Mouse (Mus musculus) A20 (cell line): ENCODE measurements at regions not wholly inside any gene's neighbourhood (a gene's known extent, or its start where the extent isn't known, plus 50 kb on each side); places are given as distances from the start of the nearest gene placed in this dataset.

Source experiments
- DNase-seq: peaks from one replicate; pipeline ENCODE4 v3.0.0-alpha.2; 2011; ENCODE audit warnings: low read depth, low spot score

DNA sequence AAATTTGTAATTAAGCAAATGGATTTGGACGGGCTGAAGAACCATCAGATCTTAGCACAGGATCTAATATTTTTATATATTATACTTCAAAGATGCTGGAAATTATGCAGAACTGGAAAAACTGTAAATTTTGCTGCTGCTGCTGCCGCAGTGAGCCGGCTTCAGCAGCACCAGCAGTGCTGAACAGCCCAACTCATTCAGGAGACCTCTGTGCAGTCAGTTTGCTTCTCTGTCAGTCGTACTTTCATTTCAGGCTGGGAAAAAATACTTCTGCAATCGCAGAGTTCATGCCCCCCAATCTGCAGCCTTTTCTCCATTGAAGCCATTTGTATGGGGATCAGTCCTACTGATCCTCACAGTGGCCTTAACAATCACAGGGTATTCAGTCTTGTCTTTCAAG is 53.4 kb upstream of the Trpc3 start:
- DNase-seq, result peak; percentile 14

DNA sequence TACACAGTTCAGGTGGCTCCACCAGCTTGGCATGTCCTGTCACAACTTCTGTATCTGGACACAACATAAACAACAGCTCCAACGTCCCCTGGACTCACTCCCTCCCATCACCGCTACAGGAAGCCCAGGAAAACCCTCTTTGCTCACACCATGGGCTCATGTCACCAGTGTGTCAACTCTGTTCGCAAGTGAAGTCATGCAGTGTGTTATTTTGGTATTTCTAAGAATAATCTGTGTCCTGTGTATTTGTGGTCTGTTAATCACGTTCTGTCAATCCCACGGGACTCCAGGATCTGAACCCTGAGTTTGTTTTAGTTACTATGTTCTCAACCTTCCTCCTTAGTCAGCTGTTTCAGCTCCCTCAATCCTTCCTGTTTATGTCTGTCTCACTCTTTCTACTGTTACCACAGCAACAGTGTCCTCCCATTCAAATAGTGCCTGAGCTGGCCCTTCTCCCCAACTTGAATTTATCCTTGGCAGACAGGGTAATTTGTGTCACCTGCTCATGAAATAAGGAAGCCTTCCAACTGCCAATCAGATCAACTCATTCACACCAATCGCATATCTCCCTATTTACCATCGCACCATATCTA is 64.5 kb upstream of the Trpc3 start:
- DNase-seq, result no peak

DNA sequence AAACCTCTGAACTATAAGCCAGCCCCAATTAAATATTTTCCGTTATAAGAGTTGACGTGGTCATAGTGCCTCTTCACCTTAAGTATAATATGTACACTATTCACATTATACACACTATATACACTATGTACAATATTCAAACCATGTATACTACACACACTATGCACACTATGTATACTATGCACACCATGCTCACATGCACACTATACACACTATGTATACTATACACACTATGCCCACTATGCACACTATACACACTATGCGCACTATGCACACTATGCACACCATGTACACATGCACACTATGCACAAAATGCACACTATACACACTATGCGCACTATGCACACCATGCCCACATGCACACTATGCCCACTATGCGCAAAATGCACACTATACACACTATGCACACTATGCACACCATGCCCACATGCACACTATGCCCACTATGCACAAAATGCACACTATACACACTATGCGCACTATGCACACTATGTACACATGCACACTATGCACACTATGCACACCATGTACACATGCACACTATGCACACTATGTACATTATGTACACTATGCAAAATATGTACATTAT is 72.2 kb upstream of the Trpc3 start:
- DNase-seq, result no peak

DNA sequence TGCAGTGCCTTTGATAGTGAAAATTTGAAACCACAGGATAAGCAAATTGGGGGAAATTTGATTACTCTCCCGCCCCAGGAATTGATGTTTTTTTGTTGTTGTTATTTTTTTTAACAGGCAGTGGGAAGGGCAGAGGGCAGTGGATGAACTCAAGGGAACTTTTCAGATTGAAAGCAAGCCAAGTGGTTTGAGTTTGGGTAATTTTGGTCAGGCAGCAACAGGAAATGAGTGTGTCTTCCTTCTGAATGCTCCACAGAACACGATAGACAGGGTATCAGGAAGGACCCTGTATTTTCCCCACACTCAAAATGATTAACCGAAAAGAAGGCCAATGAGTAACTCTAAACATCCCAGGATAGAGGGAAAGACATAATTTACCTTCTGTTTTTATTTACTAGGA is 72.9 kb upstream of the Trpc3 start:
- DNase-seq, result no peak

DNA sequence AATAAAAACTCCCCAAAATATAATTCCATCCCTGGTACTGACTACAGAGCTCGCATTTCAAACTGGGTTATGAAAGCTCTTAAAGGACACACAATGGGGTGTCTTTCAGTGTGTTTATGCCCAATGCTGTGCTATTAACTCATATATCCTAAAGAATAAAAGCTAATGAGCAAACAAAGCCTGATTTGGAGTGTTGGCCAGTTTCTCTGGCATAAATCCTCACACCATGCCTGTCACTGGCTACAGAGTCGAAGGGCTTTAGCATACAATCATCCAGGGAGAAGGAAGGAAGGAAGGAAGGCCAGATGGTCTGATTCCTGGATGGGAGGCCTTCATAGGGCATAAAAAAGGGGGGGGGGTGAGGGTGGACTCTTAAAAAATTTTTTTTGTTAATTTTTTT is 74.8 kb upstream of the Trpc3 start:
- DNase-seq, result no peak

DNA sequence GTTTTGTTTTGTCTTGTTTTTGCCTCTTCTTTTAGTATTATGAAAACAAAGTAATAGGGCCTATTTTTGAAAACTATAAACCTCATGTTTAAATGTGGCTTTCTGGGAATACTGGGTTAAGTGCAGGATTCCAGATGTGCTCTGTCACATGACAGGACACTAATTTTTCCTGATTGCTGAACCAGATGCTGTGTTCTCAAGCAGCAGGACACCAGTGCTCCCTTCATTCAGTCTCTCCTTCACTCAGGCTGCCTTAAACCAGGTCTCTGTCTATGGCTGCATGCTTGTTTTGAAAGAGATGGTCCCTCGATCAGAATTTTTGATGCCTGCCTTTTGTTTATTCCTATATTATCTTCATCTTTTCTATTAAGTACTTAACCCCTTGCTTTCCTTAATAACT is 80.1 kb upstream of the Trpc3 start:
- no peak for DNase-seq

DNA sequence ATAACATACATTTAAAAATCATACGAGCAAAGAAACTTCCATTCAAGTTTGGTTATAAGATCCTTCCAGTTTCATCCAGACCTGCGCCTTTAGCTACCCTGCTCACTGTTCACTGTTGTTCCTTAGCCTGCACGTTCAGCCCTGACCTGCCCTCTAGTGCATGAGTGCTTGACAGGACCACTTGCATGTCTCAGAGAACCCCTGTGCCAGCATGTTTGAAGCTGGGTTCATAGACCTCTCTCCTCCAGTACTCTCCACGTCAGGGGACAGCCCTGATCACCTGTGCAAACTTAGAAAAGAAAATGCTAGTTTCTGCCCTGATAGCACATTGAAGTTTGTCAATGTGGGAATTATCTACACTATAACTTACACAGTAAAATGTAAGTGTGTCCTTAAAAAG is 81.0 kb upstream of the Trpc3 start:
- DNase-seq, result no peak

DNA sequence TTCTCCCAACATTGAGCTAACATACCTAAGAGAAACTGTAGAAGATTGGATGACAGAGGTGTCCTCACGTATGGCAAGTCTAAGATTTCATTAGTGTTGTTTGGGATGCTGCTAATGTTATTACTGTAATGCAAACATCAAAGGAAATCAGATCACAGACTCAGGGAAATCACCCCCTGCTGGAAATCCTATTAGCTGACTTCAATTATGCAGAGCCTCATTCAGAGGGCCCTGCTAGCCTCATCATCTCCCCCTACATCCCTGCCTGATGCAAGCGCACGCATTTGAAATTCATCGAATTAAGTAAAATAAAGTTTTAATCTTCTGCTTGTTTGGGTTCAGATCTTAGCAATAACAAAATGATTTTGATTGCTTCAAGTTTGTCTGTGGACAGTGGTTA is 84.1 kb upstream of the Trpc3 start:
- no peak for DNase-seq

DNA sequence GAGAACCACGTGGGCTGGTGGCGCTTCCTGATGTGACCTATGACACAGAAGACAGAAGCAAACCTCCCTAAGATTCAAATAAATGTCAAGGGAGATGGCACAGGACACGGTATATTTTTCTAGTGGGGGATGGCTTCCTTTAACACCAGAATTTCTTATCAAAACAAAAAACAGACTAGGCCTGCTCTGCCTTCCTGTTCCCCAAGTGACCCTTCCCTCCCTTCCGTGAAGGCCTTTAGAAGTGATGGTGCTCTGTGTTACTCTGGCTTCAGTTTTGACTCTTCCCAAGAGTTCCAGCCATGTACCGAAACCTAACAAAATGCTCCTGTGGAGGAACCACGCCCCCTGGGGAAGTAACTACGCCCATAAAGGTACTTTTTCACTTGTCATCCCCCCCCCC is 84.5 kb upstream of the 4932438A13Rik start:
- DNase-seq, result no peak

DNA sequence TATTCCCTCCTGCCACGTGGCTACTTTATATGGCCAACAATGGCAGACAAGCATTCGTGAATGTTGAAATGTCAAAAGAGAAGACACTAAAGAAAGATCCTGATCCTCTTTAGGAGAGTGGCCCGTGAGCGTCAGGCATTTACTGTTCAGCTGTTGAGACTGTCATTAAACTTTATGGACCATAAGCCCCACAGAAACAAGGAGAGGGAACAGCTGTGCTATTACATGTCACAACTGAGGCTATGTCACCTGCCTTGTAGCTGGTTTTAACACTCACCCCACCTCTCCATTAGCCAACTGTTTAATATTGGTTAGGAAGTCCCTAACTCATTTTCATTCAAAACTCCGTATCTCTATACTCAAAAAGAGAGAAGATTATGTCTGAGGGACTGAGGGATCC is 76.3 kb upstream of the 4932438A13Rik start:
- no peak for DNase-seq

DNA sequence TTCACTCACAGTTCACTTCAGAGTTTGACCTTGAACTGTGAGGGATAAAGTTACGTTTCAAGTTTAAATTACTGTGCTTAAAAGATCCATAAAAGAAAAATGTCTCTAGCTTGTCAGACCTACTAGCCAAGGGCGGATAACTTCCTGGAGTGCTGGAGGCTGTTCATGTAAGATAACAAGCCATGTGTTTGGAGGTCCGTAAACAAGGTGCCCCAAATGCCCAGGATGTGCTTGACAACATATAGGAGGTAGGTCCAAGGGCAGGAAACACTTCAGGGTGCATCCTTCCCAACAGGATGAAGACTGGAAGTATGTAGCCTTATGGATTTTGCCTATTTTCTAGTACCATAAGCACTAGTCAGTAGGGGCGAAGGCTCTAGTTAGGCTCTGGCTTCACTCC is 72.7 kb upstream of the 4932438A13Rik start:
- DNase-seq, result no peak

DNA sequence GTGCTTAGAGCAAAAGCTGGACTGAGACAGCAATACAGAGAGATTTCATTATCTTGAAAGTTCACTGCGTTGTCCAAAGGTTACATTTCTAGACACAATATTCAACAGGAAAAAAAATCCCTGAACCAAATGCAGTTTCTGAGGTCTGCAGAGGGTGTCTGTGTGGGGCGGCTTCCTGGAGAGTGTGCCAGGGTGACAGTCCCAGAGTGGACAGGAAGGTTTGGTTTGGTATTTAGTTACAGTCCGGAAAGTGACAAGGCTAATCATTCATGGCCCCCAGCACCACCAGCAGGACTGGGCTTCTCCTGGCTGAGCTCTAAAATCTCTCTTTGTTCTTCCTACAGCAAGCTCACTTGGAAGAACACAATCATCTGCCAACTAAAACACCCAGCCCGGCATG is 65.9 kb upstream of the 4932438A13Rik start:
- no peak for DNase-seq

DNA sequence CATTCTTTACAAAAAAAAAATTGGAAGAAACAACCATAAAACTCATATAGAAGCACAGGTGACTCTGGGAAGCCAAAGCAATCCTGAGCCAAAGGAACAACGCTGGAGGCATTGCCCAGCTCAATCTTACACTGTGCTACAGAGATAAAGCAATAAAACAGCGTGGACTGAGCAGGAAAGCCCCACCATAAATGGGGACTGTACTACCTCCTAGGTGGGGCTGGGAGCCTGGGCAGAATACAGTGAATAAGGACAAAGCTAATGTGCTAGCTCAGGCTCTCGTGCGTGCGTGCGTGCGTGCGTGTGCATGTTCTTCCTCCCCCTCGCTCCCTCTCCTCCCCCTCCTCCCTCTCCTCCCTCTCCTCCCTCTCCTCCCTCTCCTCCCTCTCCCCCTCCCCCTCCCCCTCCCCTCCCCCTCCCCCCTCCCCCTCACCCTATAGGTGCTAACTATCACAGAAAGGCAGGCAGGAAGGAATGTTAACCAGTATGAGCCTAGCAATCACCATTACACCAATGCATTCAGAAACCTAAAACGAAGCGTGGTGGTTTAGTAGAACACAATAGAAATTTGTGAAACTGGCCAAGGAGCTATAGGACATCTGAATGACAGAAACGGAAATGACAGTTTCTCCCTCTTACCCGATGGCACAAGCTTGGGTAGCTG is 64.6 kb upstream of the 4932438A13Rik start:
- no peak for DNase-seq

DNA sequence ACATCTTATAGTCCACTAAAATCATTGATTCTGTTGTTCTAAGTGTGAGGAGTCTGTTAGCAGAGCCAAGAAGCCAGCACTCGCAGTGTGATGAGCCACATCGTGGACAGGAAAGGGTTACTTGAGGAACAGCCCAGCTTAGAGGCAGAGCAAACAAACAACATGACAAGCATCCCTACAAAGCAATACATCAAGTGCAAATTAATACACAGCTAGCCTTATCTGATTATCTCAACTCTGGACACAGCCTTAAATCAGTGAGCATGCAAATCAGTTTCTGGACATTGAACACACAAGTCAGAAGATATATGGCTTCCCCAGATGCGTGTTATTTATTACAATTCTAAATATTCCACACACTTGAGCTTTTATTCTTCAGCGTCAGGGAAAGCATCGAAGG is 52.4 kb upstream of the 4932438A13Rik start:
- no peak for DNase-seq
